Mouse (Mus musculus): ENCODE results near the gene Cbx4.
A peak's percentile ranks its signal among the peaks of the same experiment; 100 is the strongest.

Cbx4 gene

DNA sequence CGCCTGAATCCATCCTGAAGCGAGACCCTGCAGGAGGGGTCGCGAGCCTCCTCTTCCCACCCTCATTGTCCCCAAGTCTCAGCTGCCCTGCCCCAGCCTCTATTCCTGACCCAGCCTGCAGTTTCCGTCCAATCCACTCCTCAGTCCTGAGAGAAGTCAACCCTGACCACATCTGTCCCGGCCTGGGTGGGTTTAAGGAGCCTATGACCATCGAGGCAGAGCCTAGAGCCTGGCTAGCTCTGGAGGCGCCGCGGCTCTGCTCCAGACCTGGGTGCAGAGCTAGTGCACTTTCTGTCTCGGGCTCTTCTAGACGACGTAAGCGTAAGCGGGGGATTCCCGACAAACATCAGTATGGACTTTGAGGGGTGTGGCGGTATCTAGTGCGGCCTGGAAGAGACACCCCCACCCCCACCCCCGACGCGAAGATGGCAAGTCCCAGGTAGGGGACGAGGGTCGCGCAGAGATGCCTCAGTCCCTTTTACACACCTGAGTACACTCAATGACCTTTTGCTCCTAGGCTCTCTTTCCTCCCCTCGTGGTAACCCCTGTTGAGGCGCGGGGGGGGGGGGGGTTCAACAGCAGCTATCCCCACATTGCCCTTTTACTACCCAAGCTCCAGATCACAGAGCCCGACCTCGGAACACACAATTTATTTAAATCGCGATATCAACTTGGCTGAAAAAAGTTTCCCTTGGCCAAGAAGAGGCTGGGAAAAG is 44.1 kb downstream of the Cbx4 start:
- no peak for DNase-seq (ENCODE audit: low spot score in 2 of 2)

DNA sequence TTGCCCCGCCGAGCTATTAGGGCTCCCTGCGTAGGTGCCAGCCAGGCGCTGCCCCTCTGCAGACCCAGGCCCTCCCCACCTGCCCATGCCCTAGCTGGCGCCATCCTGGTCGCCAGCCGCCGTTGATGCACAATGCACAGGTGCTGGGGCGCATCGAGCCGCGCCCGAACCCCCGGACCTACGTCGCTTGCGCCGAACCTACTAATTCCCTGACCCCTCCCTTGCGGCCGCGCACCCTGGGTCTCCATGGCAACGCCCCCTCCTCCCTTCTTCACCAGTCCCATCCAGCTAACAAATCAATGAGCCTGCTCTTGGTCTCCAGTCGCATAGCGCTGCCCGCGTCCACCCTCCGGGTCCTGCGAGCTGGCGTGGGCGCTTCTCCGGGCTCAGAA is 44.7 kb downstream of the Cbx4 start:
- DNase-seq (ENCODE audit: low spot score in 2 of 2), result no peak

DNA sequence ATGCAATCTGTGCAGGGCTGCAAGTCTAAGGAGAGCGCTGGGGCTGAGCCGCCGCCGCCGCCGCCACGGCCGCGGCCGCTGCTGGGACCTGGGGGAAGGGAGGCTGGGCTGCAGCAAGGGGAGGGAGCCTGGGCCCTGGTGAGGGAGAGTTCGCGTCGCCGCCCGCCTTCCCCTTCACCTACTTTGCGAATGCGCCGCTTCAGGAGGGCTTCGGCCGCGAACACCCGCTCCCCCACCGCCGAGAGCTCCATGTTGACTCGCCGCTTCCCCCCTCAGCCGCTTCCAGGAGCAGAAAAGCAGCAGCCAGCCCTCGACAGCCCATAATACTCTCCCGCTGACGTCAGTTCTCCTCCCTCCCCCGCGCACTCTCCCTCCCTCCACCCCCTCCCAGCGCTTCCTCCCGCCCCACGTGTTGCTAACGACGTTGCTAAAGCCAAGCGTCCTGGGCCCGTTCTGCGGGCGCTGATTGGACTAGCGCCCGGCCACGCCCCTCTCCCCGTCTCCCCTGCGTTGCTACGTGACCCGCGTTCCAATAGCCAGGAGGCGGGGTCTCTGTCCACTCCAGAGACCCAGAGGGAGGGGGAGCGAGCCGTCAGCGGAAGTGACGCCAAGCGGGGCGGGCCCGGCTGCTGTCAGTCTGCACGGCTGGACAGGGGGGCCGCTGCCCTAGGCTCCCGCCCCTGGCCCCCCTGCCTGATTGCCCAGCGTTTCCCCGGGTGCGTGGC is 45.3 kb downstream of the Cbx4 start, which contains the start of gene Cbx8:
Gene Cbx8 (minus strand): TSS at position 370 of the 725 bp plus-strand sequence.
- peak; percentile 98 to 99 for DNase-seq (ENCODE audit: low spot score in 2 of 2)

DNA sequence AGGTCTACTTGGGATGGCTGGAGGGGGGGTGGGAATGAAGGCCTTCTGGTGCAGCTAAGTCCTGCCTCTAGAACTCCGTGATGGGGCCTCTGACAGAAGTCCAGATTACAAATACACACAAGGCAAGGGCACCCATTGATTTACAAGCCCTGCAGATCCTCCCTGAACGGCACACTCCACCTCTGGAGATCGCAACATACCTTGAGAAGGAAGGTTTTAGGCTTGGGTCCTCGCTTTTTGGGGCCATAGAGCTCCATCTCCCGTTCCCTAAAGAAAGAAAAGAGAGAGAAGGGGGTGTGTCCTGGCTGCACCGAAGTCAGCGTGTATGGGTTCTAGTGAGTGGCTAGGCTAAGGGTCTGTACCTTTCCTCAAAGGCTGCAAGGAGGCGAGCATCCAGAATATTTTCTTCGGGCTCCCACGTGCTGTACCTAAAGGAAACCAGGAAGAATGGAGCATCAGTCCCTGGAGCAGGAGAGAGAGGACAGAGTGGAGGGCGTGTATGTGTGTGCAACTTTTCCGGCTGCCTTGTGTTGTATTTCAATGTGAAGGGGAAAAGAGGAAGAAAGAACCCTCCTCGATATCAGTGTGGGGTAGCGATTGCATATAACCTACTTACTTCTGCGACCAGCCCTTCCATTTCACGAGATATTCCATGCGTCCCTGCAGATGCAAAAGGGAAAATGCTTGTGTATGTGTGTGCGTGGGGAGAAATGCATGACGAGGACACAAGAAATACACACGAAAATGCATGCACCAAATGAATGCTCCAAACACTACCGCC is 46.1 kb downstream of the Cbx4 start:
- DNase-seq (ENCODE audit: low spot score in 2 of 2), result no peak

DNA sequence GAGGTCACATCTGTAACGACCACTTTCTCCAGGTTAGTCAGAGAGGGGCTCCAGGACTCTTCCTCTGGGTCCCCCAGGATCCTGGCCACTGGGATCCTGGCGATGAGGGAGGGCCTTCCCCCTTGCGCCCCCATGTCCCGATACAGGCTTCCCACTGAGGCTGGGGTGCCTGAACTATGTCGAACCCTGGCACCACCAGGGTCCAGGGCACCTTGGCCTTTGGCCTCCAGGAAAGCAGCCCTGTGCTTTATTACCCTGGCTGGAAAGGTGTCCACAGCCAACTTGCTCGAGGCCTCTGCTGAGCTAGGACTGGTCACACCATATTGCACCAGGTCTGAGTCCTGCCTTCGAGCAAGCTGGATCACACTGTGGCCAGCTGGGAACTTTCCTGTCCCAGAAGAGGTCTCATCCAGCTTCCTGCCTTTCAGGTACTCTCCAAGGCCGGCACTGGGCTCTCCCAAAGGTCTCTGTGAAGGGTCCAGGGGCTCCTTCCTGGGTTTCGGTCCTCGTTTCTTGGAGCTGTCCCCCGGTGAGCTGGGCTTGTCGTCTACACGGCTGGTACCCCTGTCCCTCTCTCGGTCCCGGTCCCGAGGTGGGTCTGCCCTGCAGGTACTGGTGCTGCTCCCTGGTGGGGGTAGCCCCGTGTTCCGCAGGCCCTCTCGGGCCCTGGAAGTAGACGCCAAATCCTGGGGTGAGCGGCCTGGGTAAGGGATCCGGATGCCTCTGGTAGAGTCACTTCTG is 47.1 kb downstream of the Cbx4 start:
- DNase-seq (ENCODE audit: low spot score in 2 of 2), result no peak

DNA sequence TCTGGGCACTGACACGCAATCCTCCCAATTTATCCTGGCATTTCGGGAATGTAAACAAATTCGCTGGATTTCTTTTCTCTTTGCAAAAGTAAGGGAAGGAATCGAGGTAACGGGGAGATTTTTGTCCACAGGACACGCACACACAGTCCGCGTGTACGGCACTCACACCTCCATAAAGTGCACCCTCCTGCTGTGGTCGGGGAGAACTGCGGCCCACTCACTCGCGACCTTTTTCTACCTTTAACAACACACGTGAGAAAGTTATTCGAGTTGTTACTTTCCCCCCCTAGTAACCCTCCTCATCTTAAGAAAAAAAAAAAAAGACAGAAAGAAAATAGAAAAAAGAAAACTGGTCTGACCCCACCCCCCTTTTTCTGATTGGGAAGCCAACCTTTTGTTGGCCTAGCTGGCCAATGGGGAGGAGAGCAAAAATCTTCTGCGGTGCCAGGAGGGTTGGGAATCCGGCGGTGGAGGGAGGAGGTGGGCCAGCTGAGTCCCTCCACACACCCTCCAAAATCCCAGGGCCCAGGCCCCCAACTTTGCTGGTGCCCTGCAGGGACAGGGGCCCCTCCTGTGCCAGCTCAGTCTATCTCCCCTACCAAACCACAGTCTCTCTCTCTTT is 48.1 kb downstream of the Cbx4 start:
- DNase-seq (ENCODE audit: low spot score in 2 of 2), result no peak

DNA sequence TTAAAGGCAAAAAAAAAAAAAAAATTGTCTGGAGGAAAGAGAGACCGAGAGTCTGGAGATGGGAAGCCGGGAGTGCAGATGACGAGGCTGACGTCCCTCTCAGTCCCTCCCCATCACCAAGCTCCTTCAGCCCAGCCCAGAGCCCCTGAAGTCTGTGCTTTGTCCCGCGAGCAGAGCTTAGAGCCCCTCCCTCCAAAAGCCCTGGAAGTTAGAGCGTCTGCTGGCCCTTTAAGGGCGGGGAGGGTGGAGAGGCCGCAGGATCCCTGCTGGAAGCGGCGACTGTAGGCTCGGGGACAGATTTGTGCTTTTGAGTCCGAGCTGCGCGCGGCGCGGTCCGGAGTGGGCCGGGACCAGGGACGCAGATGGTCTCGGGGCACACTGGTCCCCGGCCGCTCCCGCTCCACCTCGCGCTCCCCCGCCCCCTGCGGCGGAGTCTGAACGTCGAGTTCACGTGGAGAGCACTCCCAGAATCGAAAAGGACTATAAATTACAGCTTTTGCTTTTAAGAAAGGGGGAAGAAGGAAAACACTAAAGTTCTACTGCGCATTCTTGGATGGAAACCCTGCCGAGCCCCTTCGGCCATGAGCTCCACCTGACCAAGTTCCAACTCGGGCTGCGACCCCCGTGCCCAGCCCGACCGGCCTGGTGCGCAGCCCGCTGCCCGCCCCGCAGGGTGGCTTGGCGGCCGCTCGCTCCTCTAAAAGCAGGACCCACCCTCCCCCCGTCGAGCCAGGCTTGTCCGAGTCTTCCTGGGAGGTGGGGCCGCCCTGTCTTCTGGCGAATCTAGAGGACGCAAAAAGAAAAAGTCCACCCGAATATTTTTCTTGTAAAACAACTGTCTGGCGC is 48.9 kb downstream of the Cbx4 start:
- DNase-seq (ENCODE audit: low spot score in 2 of 2), result no peak

DNA sequence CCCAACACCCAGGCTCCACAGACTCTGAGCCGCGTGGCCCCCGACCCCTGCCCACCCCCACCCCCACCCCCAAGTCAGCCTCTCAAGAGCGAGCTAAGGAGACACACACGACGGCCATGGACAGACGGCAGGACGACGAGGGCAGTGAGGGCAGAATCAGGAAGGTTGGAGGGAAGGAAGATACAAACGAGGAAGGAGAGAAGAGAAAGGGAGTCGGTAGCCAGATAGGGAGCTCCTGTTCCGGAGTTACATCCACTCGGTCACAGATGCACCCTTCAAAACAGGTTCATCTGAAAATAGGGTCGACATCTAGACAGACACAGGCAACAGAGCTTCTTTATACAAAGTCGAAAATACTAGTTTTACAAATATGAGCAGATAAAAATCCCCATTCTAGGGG is 49.6 kb downstream of the Cbx4 start:
- no peak for DNase-seq (ENCODE audit: low spot score in 2 of 2)

DNA sequence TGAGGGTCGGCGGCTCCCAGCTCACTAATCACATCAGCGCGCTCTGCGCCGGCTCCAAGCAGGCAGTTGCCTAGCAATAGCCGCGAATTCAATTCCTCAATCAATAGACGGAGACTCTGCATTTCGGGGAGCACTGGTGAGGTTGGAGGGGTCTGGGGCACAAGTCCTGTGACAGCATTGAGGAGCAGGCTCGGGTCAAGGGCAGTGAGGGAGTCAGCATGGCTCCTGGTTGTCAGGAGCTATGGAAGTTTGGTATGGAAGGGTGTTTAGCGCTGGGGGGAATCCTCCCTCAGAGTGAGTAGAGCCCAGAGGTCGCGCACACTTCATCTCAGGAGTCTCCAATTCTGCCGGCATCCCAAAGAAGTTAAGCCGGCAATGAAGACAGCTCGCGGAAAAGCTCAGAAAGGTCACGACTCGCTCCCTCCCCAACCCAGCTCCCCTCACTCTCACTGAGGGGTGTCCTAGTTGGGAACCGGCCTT is 50.3 kb downstream of the Cbx4 start:
- DNase-seq (ENCODE audit: low spot score in 2 of 2), result no peak

DNA sequence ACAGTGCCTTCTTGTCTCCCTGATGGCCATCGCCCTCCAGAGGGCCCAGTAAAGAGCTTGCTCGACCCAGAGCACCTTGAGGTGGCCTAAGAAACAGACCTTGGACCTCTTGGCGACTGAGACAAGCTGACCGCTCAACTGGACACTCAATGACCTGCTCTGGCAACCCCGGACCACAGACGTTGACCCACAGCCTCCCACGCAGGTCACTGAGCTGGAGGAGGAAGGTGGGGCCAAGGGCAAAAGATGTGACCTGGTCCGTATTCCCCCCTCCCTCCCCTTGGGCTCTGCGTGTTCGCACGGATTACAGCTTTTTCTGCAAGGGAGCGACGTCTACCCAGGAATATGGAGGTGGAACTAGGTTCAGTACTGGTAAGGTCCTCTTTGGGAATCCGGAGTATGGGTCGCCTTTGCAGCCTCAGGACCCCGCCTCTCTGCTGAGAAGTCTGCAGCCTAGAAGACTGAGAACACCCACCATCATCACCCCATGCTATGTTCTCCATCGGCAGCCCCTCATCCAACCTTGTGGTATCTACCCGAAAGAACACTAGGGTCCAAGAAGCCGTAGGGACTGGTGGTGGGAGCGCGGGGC is 50.8 kb downstream of the Cbx4 start:
- no peak for DNase-seq (ENCODE audit: low spot score in 2 of 2)

DNA sequence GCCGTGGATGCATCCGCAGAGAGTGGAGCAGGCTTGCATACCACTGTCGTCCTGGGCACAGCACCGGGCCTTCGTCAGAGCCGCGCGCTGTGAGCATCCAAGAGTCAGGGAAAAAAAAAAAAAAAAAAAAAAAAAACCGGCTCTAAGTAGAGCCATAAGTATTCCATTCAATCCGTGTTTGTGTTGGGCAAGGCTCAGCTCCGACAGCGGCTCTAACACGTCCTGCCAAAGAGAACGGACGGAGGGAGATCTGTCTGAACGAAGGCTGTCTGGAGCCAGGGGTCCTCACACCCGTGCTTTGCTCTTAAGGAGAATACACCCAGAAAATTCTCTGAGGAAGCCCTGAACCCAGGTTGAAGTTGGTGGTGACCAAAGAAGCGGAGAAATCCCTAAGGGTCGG is 51.4 kb downstream of the Cbx4 start:
- DNase-seq (ENCODE audit: low spot score in 2 of 2), result no peak

DNA sequence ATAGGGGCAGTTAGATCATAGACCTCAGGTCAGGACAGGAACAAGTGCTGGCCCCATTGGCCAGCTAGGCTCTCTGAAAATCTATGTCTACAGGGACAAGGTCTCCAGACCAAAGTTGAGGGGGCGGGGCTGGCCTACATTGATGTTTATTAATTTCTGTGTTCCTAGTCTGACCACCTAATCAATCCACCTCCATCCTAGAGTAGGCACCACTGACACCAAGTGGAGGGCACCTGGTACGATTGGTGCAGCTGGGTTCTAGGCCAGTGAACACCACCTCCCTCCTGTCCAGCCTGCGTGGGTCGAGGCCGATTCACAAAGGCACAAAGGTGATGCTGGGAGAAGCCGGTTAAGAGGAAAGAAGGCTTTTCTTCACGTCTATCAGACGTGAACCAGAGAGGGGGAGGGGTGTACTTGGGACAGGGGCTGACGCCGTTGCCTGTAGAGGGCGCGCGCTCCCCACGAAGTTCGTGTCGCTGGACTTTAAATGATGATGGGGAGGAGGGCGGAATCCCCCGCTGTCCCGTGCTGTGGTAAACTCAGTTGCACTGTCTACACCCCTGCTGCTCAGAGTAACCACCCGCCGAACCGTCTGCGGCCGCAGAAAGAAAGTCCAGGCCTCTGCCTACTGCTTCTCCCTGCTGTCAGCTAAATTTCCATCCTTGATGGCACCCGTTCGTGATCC is 52.0 kb downstream of the Cbx4 start:
- DNase-seq (ENCODE audit: low spot score in 2 of 2), result peak; percentile 91 to 92

Measured in natural killer cell, adult 2 months (primary cell).